ENCODE assay signal across 8 mouse cellular contexts in genomic region chr8:104248276-104248675, GRCm38 (mm10). TPM values are rescaled to one million over a fixed set of nuclear protein-coding genes. Genes with fewer than 3 reads are reported as not detected.
DNase-seq lines count a peak whose midpoint lies in the region; ATAC-seq and TF ChIP-seq lines count a peak whose summit lies in the region.

TSS of gene Tk2 (minus strand) at chr8:104248558.

- H3K36me3 ChIP-seq in E14TG2a.4 (ENCODE audit: insufficient read depth, low read length): peaks cover 17% of the 10 kb centered on the region
- no peaks in the 10 kb centered on the region for H3K36me3 ChIP-seq in forebrain, embryonic 11.5 days (ENCODE audit: control insufficient read depth, insufficient read depth, low read length)
- H3K36me3 ChIP-seq in heart, embryonic 15.5 days: no peaks in the 10 kb centered on the region; the same call in 1 of the 2 replicates
- no peaks in the 10 kb centered on the region for H3K36me3 ChIP-seq in liver, embryonic 14.5 days (replicated peaks; ENCODE audit: control insufficient read depth, insufficient read depth, low read depth)
- no peaks in the 10 kb centered on the region for H3K36me3 ChIP-seq in stomach, embryonic 15.5 days

- peak; percentile 88 for ATAC-seq in forebrain, embryonic 11.5 days (replicated peaks; ENCODE audit: low FRiP score)
- peak; percentile 89 for ATAC-seq in heart, embryonic 15.5 days (replicated peaks; ENCODE audit: insufficient number of reproducible peaks, insufficient read depth, low FRiP score, low read depth)
- ATAC-seq in liver, embryonic 14.5 days (ENCODE audit: insufficient read depth): peak; percentile 82
- ATAC-seq in stomach, embryonic 15.5 days (ENCODE audit: insufficient read depth, low FRiP score, low read depth): peak; percentile 85

- DNase-seq in c-Kit-positive CD71-positive TER-119-negative erythroid progenitor cells, embryonic 14.5 days (ENCODE audit: low read depth): peak; percentile 64
- DNase-seq in forebrain, embryonic 11.5 days (ENCODE audit: low spot score): peak; percentile 91
- peak; percentile 84 to 90 for DNase-seq in kidney, postnatal 25 days
- DNase-seq in liver, embryonic 14.5 days (ENCODE audit: low read depth in 3 of 3, low spot score in 3 of 3): peak; percentile 65 to 72 (median 68)
- peak; percentile 82 for DNase-seq in neural tube, embryonic 10.5 days (ENCODE audit: extremely low spot score, low spot score)

- peak within 1 kb of the TSS; percentile 72 for H3K4me2 ChIP-seq in forebrain, embryonic 11.5 days (ENCODE audit: low read depth, low read length, severe bottlenecking)
- H3K4me2 ChIP-seq in heart, embryonic 15.5 days: peak within 1 kb of the TSS; percentile 83
- peak within 1 kb of the TSS; percentile 93 for H3K4me2 ChIP-seq in liver, embryonic 14.5 days (ENCODE audit: low read depth)
- H3K4me2 ChIP-seq in stomach, embryonic 15.5 days: peak within 1 kb of the TSS; percentile 82

- H3K4me1 ChIP-seq in E14TG2a.4 (replicated peaks; ENCODE audit: low read depth, low read length): peaks cover 44% of the 10 kb centered on the region
- H3K4me1 ChIP-seq in forebrain, embryonic 11.5 days (replicated peaks; ENCODE audit: control insufficient read depth, insufficient read depth, low read length): peaks cover 9% of the 10 kb centered on the region
- peaks cover 23% of the 10 kb centered on the region for H3K4me1 ChIP-seq in heart, embryonic 15.5 days (replicated peaks)
- peaks cover 9 to 24% of the 10 kb centered on the region in 2 experiments for H3K4me1 ChIP-seq in liver, embryonic 14.5 days (replicated peaks; ENCODE audit: control insufficient read depth in 2 of 2, insufficient read depth in 2 of 2, low read length in 1 of 2)
- peaks cover 13% of the 10 kb centered on the region for H3K4me1 ChIP-seq in stomach, embryonic 15.5 days

- H3K27me3 ChIP-seq in E14TG2a.4 (ENCODE audit: insufficient read depth, low read length): no peaks in the 10 kb centered on the region
- no peaks in the 10 kb centered on the region for H3K27me3 ChIP-seq in forebrain, embryonic 11.5 days (ENCODE audit: control insufficient read depth, insufficient read depth, low read length)
- no peaks in the 10 kb centered on the region for H3K27me3 ChIP-seq in heart, embryonic 15.5 days
- H3K27me3 ChIP-seq in liver, embryonic 14.5 days (ENCODE audit: control insufficient read depth, insufficient read depth, low read length): no peaks in the 10 kb centered on the region
- no peaks in the 10 kb centered on the region for H3K27me3 ChIP-seq in stomach, embryonic 15.5 days (replicated peaks)

- no peaks in the 10 kb centered on the region for H3K9me3 ChIP-seq in E14TG2a.4 (ENCODE audit: low read length)
- H3K9me3 ChIP-seq in forebrain, embryonic 11.5 days (ENCODE audit: control insufficient read depth, low read length): no peaks in the 10 kb centered on the region
- no peaks in the 10 kb centered on the region for H3K9me3 ChIP-seq in heart, embryonic 15.5 days (replicated peaks)
- H3K9me3 ChIP-seq in liver, embryonic 14.5 days (ENCODE audit: control insufficient read depth, low read length): no peaks in the 10 kb centered on the region
- no peaks in the 10 kb centered on the region for H3K9me3 ChIP-seq in stomach, embryonic 15.5 days

- H3K9ac ChIP-seq in forebrain, embryonic 11.5 days (ENCODE audit: low read length): peak within 1 kb of the TSS; percentile 71
- peak within 1 kb of the TSS; percentile 91 for H3K9ac ChIP-seq in heart, embryonic 15.5 days
- H3K9ac ChIP-seq in liver, embryonic 14.5 days (replicated peaks): peak within 1 kb of the TSS; percentile 89
- peak within 1 kb of the TSS; percentile 64 for H3K9ac ChIP-seq in stomach, embryonic 15.5 days

- no peak for TF ChIP-seq EP300 in liver, embryonic 14.5 days (IDR thresholded peaks at IDR 0.05; ENCODE audit: low read depth)

- H3K4me3 ChIP-seq in E14TG2a.4 (replicated peaks; ENCODE audit: low read length): peak within 1 kb of the TSS; percentile 95
- H3K4me3 ChIP-seq in forebrain, embryonic 11.5 days (ENCODE audit: low read depth, low read length): peak within 1 kb of the TSS; percentile 79
- peak within 1 kb of the TSS; percentile 87 for H3K4me3 ChIP-seq in heart, embryonic 15.5 days
- peak within 1 kb of the TSS; percentile 76 to 94 for H3K4me3 ChIP-seq in liver, embryonic 14.5 days (ENCODE audit: insufficient read depth in 1 of 2, low read depth in 2 of 2, low read length in 2 of 2)
- peak within 1 kb of the TSS; percentile 86 for H3K4me3 ChIP-seq in stomach, embryonic 15.5 days (replicated peaks)

- TF ChIP-seq CTCF in E14TG2a.4 (conservative IDR thresholded peaks at IDR 0.05; ENCODE audit: low read length): no peak
- TF ChIP-seq CTCF in liver, embryonic 14.5 days (IDR thresholded peaks at IDR 0.05; ENCODE audit: low read depth): no peak

- under 1% methylated on average over 28 of the region's 28 CpGs for WGBS in forebrain, embryonic 11.5 days
- WGBS in heart, embryonic 15.5 days: under 1% methylated on average over 28 of the region's 28 CpGs
- WGBS in liver, embryonic 14.5 days (ENCODE audit: insufficient replicate concordance): under 1% methylated on average over 28 of the region's 28 CpGs
- 0% methylated on average over 28 of the region's 28 CpGs for WGBS in stomach, embryonic 15.5 days

- H3K27ac ChIP-seq in forebrain, embryonic 11.5 days (ENCODE audit: low read depth, low read length): no peak within 1 kb of the TSS
- peak within 1 kb of the TSS; percentile 61 for H3K27ac ChIP-seq in heart, embryonic 15.5 days
- H3K27ac ChIP-seq in liver, embryonic 14.5 days: peak within 1 kb of the TSS; percentile 37; the same call in 1 of the 2 replicates
- H3K27ac ChIP-seq in stomach, embryonic 15.5 days: peak within 1 kb of the TSS; percentile 62; the same call in 1 of the 2 replicates

RNA-seq across cellular contexts. Expression of gene Tk2, which starts in this region (rescaled TPM):
- 30.1 and 32.2 TPM in 2 replicates for polyA plus RNA-seq in forebrain, embryonic 11.5 days (2014; fragmentation: Nextera tagmentation; extraction: Ambion mirVana)
- polyA plus RNA-seq in heart, embryonic 15.5 days (2015; fragmentation: Nextera tagmentation; extraction: Ambion mirVana): 10.5 and 13.4 TPM in 2 replicates
- 3.1 and 3.9 TPM in 2 replicates for polyA plus RNA-seq in liver, embryonic 14.5 days (2012; rRNA removed)
- polyA plus RNA-seq in liver, embryonic 14.5 days (2014; fragmentation: Nextera tagmentation; extraction: Ambion mirVana): 4.9 and 7.0 TPM in 2 replicates
- polyA plus RNA-seq in stomach, embryonic 15.5 days (2015; fragmentation: Nextera tagmentation; extraction: Ambion mirVana): 16.3 and 16.4 TPM in 2 replicates
